18 mouse cellular contexts compared by ENCODE assay signal in genomic region chr11:115112196-115112595, GRCm38 (mm10). TPM values are rescaled to one million over a fixed set of nuclear protein-coding genes. Genes with fewer than 3 reads are reported as not detected.
"Had no signal": no experiment of that assay in that cellular context is flagged by ENCODE, and none has a peak within 500 bp of the region (broad histone marks: within the 10 kb centered on the region; RNA-seq: fewer than 3 reads in every experiment).

No protein-coding gene starts in this region.

- H3K9ac ChIP-seq: lung, embryonic 14.5 days; midbrain, embryonic 13.5 days; neural tube, embryonic 13.5 days; stomach, embryonic 15.5 days had no signal

- H3K27ac ChIP-seq: midbrain, embryonic 10.5 days; midbrain, embryonic 13.5 days; neural tube, embryonic 13.5 days; stomach, embryonic 15.5 days; stomach, postnatal 0 days had no signal

- H3K36me3 ChIP-seq: midbrain, embryonic 10.5 days; midbrain, embryonic 13.5 days; neural tube, embryonic 13.5 days; stomach, embryonic 15.5 days had no signal

- DNase-seq: lung, adult 18-20 months; lung, embryonic 14.5 days; lung, postnatal 10 days; lung, postnatal 4 days; right cerebral cortex, postnatal 14 days; thymus, adult 2 months; thymus, postnatal 25 days; thymus, postnatal 4 days had no signal

- H3K4me1 ChIP-seq: midbrain, embryonic 10.5 days; stomach, embryonic 15.5 days had no signal

- H3K4me3 ChIP-seq: midbrain, embryonic 10.5 days; midbrain, embryonic 13.5 days; myocyte; neural tube, embryonic 13.5 days; stomach, embryonic 15.5 days had no signal

- H3K9me3 ChIP-seq: midbrain, embryonic 10.5 days; midbrain, embryonic 13.5 days; neural tube, embryonic 13.5 days; stomach, embryonic 15.5 days had no signal

- H3K4me2 ChIP-seq: lung, embryonic 14.5 days; midbrain, embryonic 13.5 days; neural tube, embryonic 13.5 days; stomach, embryonic 15.5 days had no signal

- H3K27me3 ChIP-seq: midbrain, embryonic 13.5 days; neural tube, embryonic 13.5 days; stomach, embryonic 15.5 days had no signal

- ATAC-seq: midbrain, embryonic 13.5 days; midbrain, embryonic 16.5 days had no signal

RNA-seq across cellular contexts. Expression of gene Rab37, which starts 21.0 kb away (rescaled TPM):
- polyA plus RNA-seq: testis, adult 2 months had no signal

RNA-seq across cellular contexts. Expression of gene Cd300lf, which starts 21.6 kb away (rescaled TPM):
- polyA plus RNA-seq: myocyte; neural tube, embryonic 11.5 days had no signal

RNA-seq across cellular contexts. Expression of gene Cd300e, which starts 50.2 kb away (rescaled TPM):
- total RNA-seq: megakaryocyte-erythroid progenitor cell, adult 5-6 weeks had no signal
- polyA plus RNA-seq: lung, embryonic 14.5 days; midbrain, embryonic 10.5 days; midbrain, embryonic 13.5 days; myocyte; neural tube, embryonic 11.5 days; neural tube, embryonic 13.5 days; stomach, postnatal 0 days; testis, adult 2 months had no signal
